Mouse (Mus musculus) embryonic fibroblast, embryonic 13.5 days (primary cell): ENCODE measurements around the gene Efna3. TPM values are rescaled to one million over a fixed set of nuclear protein-coding genes. Genes with fewer than 3 reads are reported as not detected.

ENCODE experiments used
- H3K27ac ChIP-seq: 2 replicates; pipeline ENCODE4 v1.5.1; 2012; ENCODE audit warnings: low read length, control low read depth, inconsistent platforms; ENCODE audit not compliant: insufficient read depth
- H3K4me1 ChIP-seq: 2 replicates; pipeline ENCODE4 v1.6.1; 2011; ENCODE audit warnings: low read length; ENCODE audit not compliant: control insufficient read depth, insufficient read depth
- H3K4me3 ChIP-seq: 2 replicates; pipeline ENCODE4 v1.5.1; 2011; ENCODE audit warnings: mild to moderate bottlenecking, control low read depth, low read length; ENCODE audit not compliant: insufficient read depth
- CTCF ChIP-seq: IDR thresholded peaks from 2 replicates; pipeline ENCODE4 v1.5.1; 2011; ENCODE audit warnings: mild to moderate bottlenecking, control low read depth, low read length, moderate library complexity, borderline replicate concordance; ENCODE audit not compliant: insufficient read depth
- POLR2A ChIP-seq: IDR thresholded peaks from 2 replicates; pipeline ENCODE4 v1.6.1; 2011; ENCODE audit warnings: low read depth, mild to moderate bottlenecking, control low read depth, low read length, moderate library complexity
- polyA plus RNA-seq: library from polyadenylated mRNA; stranded (reverse); fragments of >200 nt; gene quantifications from 2 replicates; pipeline ENCODE4 v1.2.4, GENCODE M21; 2011; ENCODE audit warnings: low read depth; ENCODE audit not compliant: missing spikeins, insufficient read length

Gene Efna3
- polyA plus RNA-seq, 1 experiment, result 7.1 TPM

GRCm38 (mm10) chr3:89268916-89269315 is 53.8 kb downstream of the Efna3 start:
- H3K27ac ChIP-seq, result no peak overlapping the region
- TF ChIP-seq POLR2A (no peak), CTCF (no peak)
- no peak overlapping the region for H3K4me3 ChIP-seq
- H3K4me1 ChIP-seq, result peaks cover 4% of the 10 kb centered on the region; the same call in 1 of the 2 replicates

GRCm38 (mm10) chr3:89266439-89266893 is 56.3 kb downstream of the Efna3 start:
- Histone ChIP-seq H3K27ac (no peak overlapping the region), H3K4me1 (peaks cover 4% of the 10 kb centered on the region; the same call in 1 of the 2 replicates), H3K4me3 (peak overlapping the region; percentile 65)
- TF ChIP-seq CTCF (no peak), POLR2A (peak; percentile 96)

Other genes starting within 250 kb of the Efna3 start
- gene Rusc1, start 229.7 kb downstream of the Efna3 start, polyA plus RNA-seq, result 15.4 and 17.8 TPM in 2 replicates
- gene Gm43738, start 221.9 kb downstream of the Efna3 start, polyA plus RNA-seq, result not detected in 2 replicates
- gene Fdps, start 221.0 kb downstream of the Efna3 start, polyA plus RNA-seq, result 145 and 176 TPM in 2 replicates
- not detected in 2 replicates for gene Pklr, start 186.8 kb downstream of the Efna3 start, polyA plus RNA-seq
- 0.32 and 1.0 TPM in 2 replicates for gene Hcn3, start 162.8 kb downstream of the Efna3 start, polyA plus RNA-seq
- 45.3 and 57.5 TPM in 2 replicates for gene Clk2, start 158.2 kb downstream of the Efna3 start, polyA plus RNA-seq
- 75.7 and 91.2 TPM in 2 replicates for gene Scamp3, start 145.5 kb downstream of the Efna3 start, polyA plus RNA-seq
- gene Fam189b, start 139.8 kb downstream of the Efna3 start, polyA plus RNA-seq, result 46.9 and 49.5 TPM in 2 replicates
- gene Gba, start 120.0 kb downstream of the Efna3 start, polyA plus RNA-seq, result 86.8 and 103 TPM in 2 replicates
- 60.8 and 83.1 TPM in 2 replicates for gene Thbs3, start 107.8 kb downstream of the Efna3 start, polyA plus RNA-seq
- 96.9 and 98.6 TPM in 2 replicates for gene Mtx1, start 95.9 kb downstream of the Efna3 start, polyA plus RNA-seq
- gene Muc1, start 93.9 kb downstream of the Efna3 start, polyA plus RNA-seq, result 1.1 and 2.5 TPM in 2 replicates
- 265 and 289 TPM in 2 replicates for gene Krtcap2, start 77.0 kb downstream of the Efna3 start, polyA plus RNA-seq
- gene Trim46, start 76.7 kb downstream of the Efna3 start, polyA plus RNA-seq, result 14.2 and 24.2 TPM in 2 replicates
- 47.2 and 51.3 TPM in 2 replicates for gene Dpm3, start 63.6 kb downstream of the Efna3 start, polyA plus RNA-seq
- gene Slc50a1, start 52.4 kb downstream of the Efna3 start, polyA plus RNA-seq, result 91.5 and 103 TPM in 2 replicates
- 4.1 and 7.1 TPM in 2 replicates for gene Efna1, start 41.8 kb downstream of the Efna3 start, polyA plus RNA-seq
- 11.2 and 11.4 TPM in 2 replicates for gene Efna4, start 15.1 kb upstream of the Efna3 start, polyA plus RNA-seq
- 112 and 136 TPM in 2 replicates for gene Adam15, start 27.0 kb upstream of the Efna3 start, polyA plus RNA-seq
- gene Dcst2, start 39.0 kb upstream of the Efna3 start, polyA plus RNA-seq, result not detected in 2 replicates
- gene Dcst1, start 42.3 kb upstream of the Efna3 start, polyA plus RNA-seq, result not detected in 2 replicates
- 46.9 and 56.0 TPM in 2 replicates for gene Zbtb7b, start 71.8 kb upstream of the Efna3 start, polyA plus RNA-seq
- gene Lenep, start 79.8 kb upstream of the Efna3 start, polyA plus RNA-seq, result not detected in 2 replicates
- 10.9 and 11.2 TPM in 2 replicates for gene Flad1, start 88.9 kb upstream of the Efna3 start, polyA plus RNA-seq
- 142 and 174 TPM in 2 replicates for gene Cks1b, start 95.4 kb upstream of the Efna3 start, polyA plus RNA-seq
- gene Shc1, start 95.5 kb upstream of the Efna3 start, polyA plus RNA-seq, result 224 and 227 TPM in 2 replicates
- 42.4 and 45.2 TPM in 2 replicates for gene Pygo2, start 107.2 kb upstream of the Efna3 start, polyA plus RNA-seq
- gene Pbxip1, start 113.7 kb upstream of the Efna3 start, polyA plus RNA-seq, result 90.9 and 91.6 TPM in 2 replicates
- gene Pmvk, start 131.6 kb upstream of the Efna3 start, polyA plus RNA-seq, result 16.3 and 21.0 TPM in 2 replicates
- 0.90 and 1.6 TPM in 2 replicates for gene Kcnn3, start 197.2 kb upstream of the Efna3 start, polyA plus RNA-seq